Mouse (Mus musculus): ENCODE results near the gene Mettl21a.

DNA sequence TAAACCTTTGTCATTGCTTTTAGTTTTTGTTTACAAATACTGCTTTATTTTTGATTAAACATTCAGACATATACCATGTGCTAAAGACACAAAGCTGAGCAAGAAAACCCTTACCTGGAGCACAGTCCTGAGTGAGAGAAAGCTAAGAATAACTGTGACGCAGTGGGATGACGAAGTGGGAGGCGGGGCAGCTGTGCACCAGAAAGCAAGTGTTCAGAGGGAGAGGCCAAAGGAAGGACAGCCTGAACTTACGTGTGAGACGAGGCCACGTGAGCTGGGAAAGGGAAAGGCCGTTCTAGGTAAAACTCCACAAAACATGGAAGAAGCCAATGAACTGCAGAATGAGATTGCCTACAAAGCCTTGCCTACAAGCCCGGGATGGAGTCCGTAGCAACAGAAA lies 7.1 kb downstream of the Mettl21a start:
- no peak for TF ChIP-seq POLR2A (IDR thresholded peaks at IDR 0.05; ENCODE audit: extremely low read depth, insufficient read depth, low read length)
- TF ChIP-seq CTCF (IDR thresholded peaks at IDR 0.05; ENCODE audit: low read depth, low read length) = no peak

All from liver, adult 2 months (tissue).